Comparison of ENCODE assay signal across 9 mouse cellular contexts in genomic region chr1:87245929-87246815, GRCm38 (mm10). TPM values are rescaled to one million over a fixed set of nuclear protein-coding genes. Genes with fewer than 3 reads are reported as not detected.
DNase-seq lines count a peak whose midpoint lies in the region; ATAC-seq and TF ChIP-seq lines count a peak whose summit lies in the region.
"Had no signal": no experiment of that assay in that cellular context is flagged by ENCODE, and none has a peak within 500 bp of the region (broad histone marks: within the 10 kb centered on the region; RNA-seq: fewer than 3 reads in every experiment).

No protein-coding gene starts in this region.

- H3K4me3 ChIP-seq in E14TG2a.4 (replicated peaks; ENCODE audit: low read length), result peak overlapping the region; percentile 39
- no peak overlapping the region for H3K4me3 ChIP-seq in forebrain, embryonic 13.5 days
- H3K4me3 ChIP-seq in liver, embryonic 16.5 days (ENCODE audit: low read depth, low read length), result no peak overlapping the region
- peak overlapping the region; percentile 19 for H3K4me3 ChIP-seq in neural tube, embryonic 15.5 days (replicated peaks)

- TF ChIP-seq CTCF in E14TG2a.4 (conservative IDR thresholded peaks at IDR 0.05; ENCODE audit: low read length), result peak; percentile 95

- ATAC-seq in forebrain, embryonic 13.5 days, result peak; percentile 92
- peak; percentile 67 for ATAC-seq in liver, embryonic 16.5 days (ENCODE audit: low read depth)
- ATAC-seq in neural tube, embryonic 15.5 days (ENCODE audit: low FRiP score), result peak; percentile 88

- peak; percentile 42 for DNase-seq in c-Kit-positive CD71-positive TER-119-positive erythroid progenitor cells, embryonic 14.5 days (ENCODE audit: low spot score)
- peak; percentile 82 to 88 for DNase-seq in heart, postnatal 10 days
- DNase-seq in large intestine, adult 2 months (ENCODE audit: low read depth, low spot score), result peak; percentile 37
- peak; percentile 75 for DNase-seq in testis, postnatal 14 days (ENCODE audit: low spot score)

- WGBS in forebrain, embryonic 13.5 days, result 25% methylated on average over 22 of the region's 22 CpGs
- 21% methylated on average over 22 of the region's 22 CpGs for WGBS in large intestine, adult 2 months
- WGBS in liver, embryonic 16.5 days (ENCODE audit: insufficient replicate concordance), result 24% methylated on average over 22 of the region's 22 CpGs
- 26% methylated on average over 22 of the region's 22 CpGs for WGBS in neural tube, embryonic 15.5 days

- peak overlapping the region; percentile 28 for H3K4me2 ChIP-seq in forebrain, embryonic 13.5 days
- H3K4me2 ChIP-seq in liver, embryonic 16.5 days (ENCODE audit: low read depth, low read length), result peak overlapping the region; percentile 38
- peak overlapping the region; percentile 44 for H3K4me2 ChIP-seq in neural tube, embryonic 15.5 days

- H3K36me3 ChIP-seq in E14TG2a.4 (ENCODE audit: insufficient read depth, low read length), result peaks cover 19% of the 10 kb centered on the region
- peaks cover 4% of the 10 kb centered on the region; the same call in 1 of the 2 replicates for H3K36me3 ChIP-seq in forebrain, embryonic 13.5 days (ENCODE audit: poor library complexity, severe bottlenecking)
- H3K36me3 ChIP-seq in liver, embryonic 16.5 days (ENCODE audit: control insufficient read depth, insufficient read depth), result no peaks in the 10 kb centered on the region
- no peaks in the 10 kb centered on the region for H3K36me3 ChIP-seq in neural tube, embryonic 15.5 days

- no peak overlapping the region; the same call in 1 of the 2 replicates for H3K9ac ChIP-seq in forebrain, embryonic 13.5 days
- no peak overlapping the region for H3K9ac ChIP-seq in liver, embryonic 16.5 days (ENCODE audit: low read depth, low read length)
- no peak overlapping the region for H3K9ac ChIP-seq in neural tube, embryonic 15.5 days (replicated peaks)

- H3K9me3 ChIP-seq in E14TG2a.4 (ENCODE audit: low read length), result no peaks in the 10 kb centered on the region
- H3K9me3 ChIP-seq in forebrain, embryonic 13.5 days (replicated peaks), result no peaks in the 10 kb centered on the region
- H3K9me3 ChIP-seq in liver, embryonic 16.5 days (replicated peaks; ENCODE audit: control insufficient read depth, low read length), result no peaks in the 10 kb centered on the region
- H3K9me3 ChIP-seq in neural tube, embryonic 15.5 days (replicated peaks), result no peaks in the 10 kb centered on the region

- intact Hi-C loops in heart, postnatal 10 days (cut with DNase I), result loop anchor here (1.0 to 5.0 kb wide), 2 partner anchors 46 to 121 kb away; no protein-coding TSS in a partner anchor

- H3K27ac ChIP-seq in forebrain, embryonic 13.5 days, result no peak overlapping the region
- H3K27ac ChIP-seq in liver, embryonic 16.5 days (ENCODE audit: low read length), result no peak overlapping the region
- no peak overlapping the region for H3K27ac ChIP-seq in neural tube, embryonic 15.5 days (replicated peaks)
- H3K27ac ChIP-seq: macrophage had no signal

- H3K27me3 ChIP-seq in E14TG2a.4 (ENCODE audit: insufficient read depth, low read length), result no peaks in the 10 kb centered on the region
- no peaks in the 10 kb centered on the region for H3K27me3 ChIP-seq in forebrain, embryonic 13.5 days
- H3K27me3 ChIP-seq in liver, embryonic 16.5 days (ENCODE audit: control insufficient read depth, insufficient read depth, low read depth, low read length), result no peaks in the 10 kb centered on the region
- H3K27me3 ChIP-seq in neural tube, embryonic 15.5 days (replicated peaks), result no peaks in the 10 kb centered on the region

- peaks cover 40% of the 10 kb centered on the region for H3K4me1 ChIP-seq in E14TG2a.4 (replicated peaks; ENCODE audit: low read depth, low read length)
- no peaks in the 10 kb centered on the region for H3K4me1 ChIP-seq in forebrain, embryonic 13.5 days
- H3K4me1 ChIP-seq in liver, embryonic 16.5 days (ENCODE audit: control insufficient read depth, low read depth, low read length), result peaks cover 4% of the 10 kb centered on the region
- H3K4me1 ChIP-seq in neural tube, embryonic 15.5 days, result peaks cover 3% of the 10 kb centered on the region; the same call in 1 of the 2 replicates

RNA-seq across cellular contexts. Expression of gene Efhd1, which starts 18.0 kb away (rescaled TPM):
- 1.1 TPM in 2 replicates for polyA plus RNA-seq in forebrain, embryonic 13.5 days (2015; fragmentation: Nextera tagmentation; extraction: Ambion mirVana)
- total RNA-seq in heart, postnatal 10 days (2021), result 1 to 10 TPM; 6.4 to 6.8 TPM
- 0.51 and 1.3 TPM in 2 replicates for polyA plus RNA-seq in large intestine, adult 2 months (2012; rRNA removed)
- polyA plus RNA-seq in liver, embryonic 16.5 days (2015; fragmentation: Nextera tagmentation; extraction: Ambion mirVana), result 0.09 and 0.19 TPM in 2 replicates
- polyA plus RNA-seq in neural tube, embryonic 15.5 days (2015; fragmentation: Nextera tagmentation; extraction: Ambion mirVana), result 1.2 and 2.3 TPM in 2 replicates

RNA-seq across cellular contexts. Expression of gene Eif4e2, which starts 32.5 kb away (rescaled TPM):
- 103 and 108 TPM in 2 replicates for polyA plus RNA-seq in forebrain, embryonic 13.5 days (2015; fragmentation: Nextera tagmentation; extraction: Ambion mirVana)
- 10 to 100 TPM; 63.7 to 66.8 TPM for total RNA-seq in heart, postnatal 10 days (2021)
- polyA plus RNA-seq in large intestine, adult 2 months (2012; rRNA removed), result 43.3 and 45.7 TPM in 2 replicates
- polyA plus RNA-seq in liver, embryonic 16.5 days (2015; fragmentation: Nextera tagmentation; extraction: Ambion mirVana), result 64.2 and 68.8 TPM in 2 replicates
- polyA plus RNA-seq in neural tube, embryonic 15.5 days (2015; fragmentation: Nextera tagmentation; extraction: Ambion mirVana), result 93.4 and 101 TPM in 2 replicates

RNA-seq across cellular contexts. Expression of gene Chrng, which starts 41.7 kb away (rescaled TPM):
- not detected in 2 replicates for polyA plus RNA-seq in forebrain, embryonic 13.5 days (2015; fragmentation: Nextera tagmentation; extraction: Ambion mirVana)
- total RNA-seq in heart, postnatal 10 days (2021), result not detected
- not detected in 2 replicates for polyA plus RNA-seq in large intestine, adult 2 months (2012; rRNA removed)
- 0.18 and 0.99 TPM in 2 replicates for polyA plus RNA-seq in liver, embryonic 16.5 days (2015; fragmentation: Nextera tagmentation; extraction: Ambion mirVana)
- 1.2 and 1.5 TPM in 2 replicates for polyA plus RNA-seq in neural tube, embryonic 15.5 days (2015; fragmentation: Nextera tagmentation; extraction: Ambion mirVana)

RNA-seq across cellular contexts. Expression of gene Chrnd, which starts 55.8 kb away (rescaled TPM):
- polyA plus RNA-seq in forebrain, embryonic 13.5 days (2015; fragmentation: Nextera tagmentation; extraction: Ambion mirVana), result not detected in 2 replicates
- not detected for total RNA-seq in heart, postnatal 10 days (2021)
- polyA plus RNA-seq in large intestine, adult 2 months (2012; rRNA removed), result not detected in 2 replicates
- 0.07 and 0.39 TPM in 2 replicates for polyA plus RNA-seq in liver, embryonic 16.5 days (2015; fragmentation: Nextera tagmentation; extraction: Ambion mirVana)
- 0.33 and 0.37 TPM in 2 replicates for polyA plus RNA-seq in neural tube, embryonic 15.5 days (2015; fragmentation: Nextera tagmentation; extraction: Ambion mirVana)
- polyA plus RNA-seq: macrophage had no signal

Comparison
In these comparisons a context has a peak if more than half of its experiments do, and no peak if none do; other contexts are left out.
1. H3K4me3 ChIP-seq: peak in E14TG2a.4 (single experiment) and neural tube, embryonic 15.5 days (single experiment); none in forebrain, embryonic 13.5 days (single experiment) and liver, embryonic 16.5 days (single experiment).
2. Peak in every context shown above with its lines, with median percentiles within 50 percentile points of each other: DNase-seq, ATAC-seq and H3K4me2 ChIP-seq.